Mouse (Mus musculus) large intestine, adult 2 months (tissue): ENCODE results near the gene Slc5a4a. TPM values are rescaled to one million over a fixed set of nuclear protein-coding genes. Genes with fewer than 3 reads are reported as not detected.
A peak's percentile ranks its signal among the peaks of the same experiment; 100 is the strongest.

Source experiments
- DNase-seq: peaks from one replicate; pipeline ENCODE4 v3.0.0-alpha.2; 2012; ENCODE audit warnings: low read depth, low spot score
- WGBS: fragments of 180-500 bp; shearing (Covaris S2); methylation state at CpG from one replicate; pipeline ENCODE4 v1.1.7; 2018; 5-methylcytosine and 5-hydroxymethylcytosine counted together
- polyA plus RNA-seq: library from polyadenylated mRNA; depleted of rRNA; stranded (reverse); fragments of >200 nt; gene quantifications from 2 replicates; pipeline ENCODE4 v1.2.3, GENCODE M21; 2012; rRNA removed

The Slc5a4a gene
- polyA plus RNA-seq, 1 experiment: 4.3 TPM

DNA sequence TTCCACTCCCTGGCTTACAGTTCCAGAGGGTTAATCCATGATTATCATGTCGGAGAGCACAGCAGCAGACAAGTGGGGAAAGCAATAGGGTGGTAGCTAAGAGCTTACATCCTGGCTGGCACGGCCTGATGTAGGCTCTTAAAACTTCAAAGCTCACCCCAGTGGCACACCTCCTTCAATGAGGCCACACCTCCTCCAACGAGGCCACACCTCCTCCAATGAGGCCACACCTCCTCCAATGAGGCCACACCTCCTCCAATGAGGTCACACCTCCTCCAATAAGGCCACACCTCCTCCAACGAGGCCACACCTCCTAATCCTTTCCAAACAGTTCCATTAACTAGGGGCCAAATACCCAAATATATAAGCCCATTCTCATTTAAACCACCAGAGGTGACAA, 66.9 kb downstream of the Slc5a4a start:
- 86% methylated on average over 4 of the region's 4 CpGs for WGBS

DNA sequence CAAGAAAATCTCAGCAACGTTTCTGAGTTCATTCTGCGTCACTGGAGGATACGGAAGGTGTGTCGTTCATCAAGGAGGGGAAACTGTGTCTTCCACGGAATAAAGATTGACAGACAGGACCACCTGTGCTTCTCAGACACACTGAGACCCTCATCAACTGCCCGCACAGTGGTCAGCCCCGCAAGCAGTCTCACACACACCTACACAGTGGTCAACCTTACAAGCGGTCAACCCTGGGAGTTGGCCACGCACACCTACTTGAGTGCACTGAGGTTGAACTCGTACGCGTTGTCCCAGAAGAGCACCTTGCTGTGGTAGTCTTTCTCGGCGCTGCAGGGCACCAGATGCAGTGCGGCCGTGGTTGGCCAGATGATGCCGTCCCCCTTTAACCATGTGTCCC, 69.8 kb downstream of the Slc5a4a start:
- no peak for DNase-seq
- 97% methylated on average over 17 of the region's 17 CpGs for WGBS

More for the DNA sequence above, 66.9 kb downstream of the Slc5a4a start:
- DNase-seq: no peak

DNA sequence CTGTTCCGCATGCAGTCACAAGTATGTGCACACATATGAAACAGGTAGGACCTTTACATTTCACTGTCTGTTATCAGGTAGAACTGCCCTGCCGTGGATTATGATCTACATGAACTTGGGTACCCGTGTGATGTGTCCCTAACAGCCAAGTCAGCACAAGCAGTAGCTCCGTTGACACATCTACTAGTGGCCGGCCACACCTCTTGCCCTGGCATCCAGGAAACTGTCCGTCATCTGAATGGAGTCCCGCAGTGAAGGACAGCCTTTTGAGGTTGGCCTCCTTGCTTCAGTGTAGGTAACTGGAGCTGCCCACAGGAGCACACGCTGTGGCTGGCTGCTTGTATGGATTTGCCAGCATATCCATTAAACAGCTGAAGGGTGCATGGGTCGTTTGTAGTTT, 71.0 kb downstream of the Slc5a4a start:
- 60% methylated on average over 9 of the region's 9 CpGs for WGBS
- no peak for DNase-seq

DNA sequence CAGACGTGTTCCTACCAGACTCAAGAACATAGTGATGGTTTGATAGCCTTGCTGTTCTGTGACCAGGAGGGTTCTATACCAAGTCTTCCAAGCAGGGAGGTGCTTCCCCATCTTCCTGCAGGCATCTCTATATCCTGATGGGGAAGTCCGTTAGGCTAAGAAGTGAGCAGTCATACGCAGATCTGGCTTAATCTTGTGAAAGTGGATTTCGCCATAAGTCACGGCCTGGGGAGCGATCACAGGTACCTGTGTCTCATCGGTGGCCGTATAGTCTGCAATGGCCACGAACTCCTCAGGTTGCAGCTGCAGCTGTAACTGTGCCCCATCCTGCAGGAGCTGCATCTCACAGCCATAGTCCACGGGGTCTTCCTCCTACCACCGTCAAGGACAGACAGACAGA, 78.7 kb downstream of the Slc5a4a start:
- DNase-seq: no peak
- WGBS: 92% methylated on average over 11 of the region's 11 CpGs

DNA sequence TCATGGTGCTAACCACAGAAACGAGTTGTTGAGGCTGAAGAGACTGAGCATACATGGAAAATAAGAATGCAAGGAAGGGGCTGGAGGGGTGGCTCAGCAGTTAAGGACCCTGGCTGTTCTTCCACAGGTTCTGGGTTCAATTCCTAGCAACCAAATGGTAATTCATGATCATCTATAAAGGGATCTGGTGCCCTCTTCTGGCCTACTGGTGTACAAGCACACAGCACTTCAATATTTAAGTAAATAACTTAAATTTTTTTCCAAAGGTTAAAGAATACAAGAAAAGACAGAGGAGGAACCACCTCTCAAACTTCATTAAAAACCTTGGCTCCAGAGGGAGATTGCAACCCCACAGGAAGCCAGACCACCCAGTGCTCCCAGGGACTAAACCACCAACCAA, 82.4 kb downstream of the Slc5a4a start:
- DNase-seq: no peak
- WGBS: 74% methylated on average over 1 of the region's 1 CpGs

DNA sequence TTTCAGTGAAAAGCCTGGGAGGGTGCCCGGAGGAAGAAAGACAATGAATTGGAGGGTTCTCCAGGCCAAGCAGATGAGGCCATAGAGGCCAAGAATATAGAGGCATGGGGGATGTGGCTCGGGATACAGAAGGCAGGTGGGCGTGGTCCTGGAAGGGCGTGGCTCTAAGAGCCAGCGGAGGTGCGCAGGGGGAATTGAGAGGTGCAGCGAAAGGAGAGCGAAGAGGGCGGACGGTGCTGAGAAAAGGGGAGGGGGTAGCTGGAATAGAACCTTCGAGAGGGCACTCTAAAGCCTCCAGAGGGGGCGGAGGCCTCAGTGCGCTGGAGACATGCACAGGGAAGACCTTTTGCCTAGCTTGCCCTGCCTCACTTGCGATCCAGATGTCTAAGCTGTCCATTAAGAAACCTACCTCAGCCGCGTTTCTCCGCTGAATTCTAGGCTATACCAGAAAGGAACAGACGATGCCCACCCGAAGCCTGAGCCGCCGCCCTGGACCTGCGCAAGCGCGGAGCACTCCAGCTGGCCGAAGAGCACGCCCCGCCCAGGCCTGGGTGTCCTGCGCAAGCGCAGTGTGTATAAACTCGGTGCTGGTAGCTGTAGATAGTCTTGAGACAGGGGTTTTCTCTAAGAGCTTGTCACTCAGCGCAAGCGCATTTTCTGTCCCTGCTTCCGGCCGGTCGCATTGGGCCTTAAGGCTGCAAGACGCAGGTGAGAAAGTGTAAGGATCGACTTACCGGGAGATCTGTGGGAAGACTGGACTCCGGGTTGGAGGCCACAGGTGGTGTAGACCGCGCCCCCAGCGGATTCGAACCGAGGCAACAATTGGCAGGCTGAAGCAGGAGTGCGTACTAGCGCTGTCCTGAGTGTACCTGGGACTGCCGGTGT, 90.3 kb downstream of the Slc5a4a start, which contains the start of gene Prmt2:
Gene Prmt2 (minus strand): TSS at position 525 of the 885 bp plus-strand sequence.
- WGBS: under 1% methylated on average over 47 of the region's 47 CpGs
- DNase-seq: peak; percentile 90

Other genes with a start within 250 kb of the Slc5a4a start
- 41.0 and 48.6 TPM in 2 replicates for gene Smarcb1, start 225.8 kb upstream of the Slc5a4a start, polyA plus RNA-seq
- 348 and 403 TPM in 2 replicates for gene Chchd10, start 214.3 kb upstream of the Slc5a4a start, polyA plus RNA-seq
- gene Mmp11, start 211.0 kb upstream of the Slc5a4a start, polyA plus RNA-seq: 5.3 and 7.6 TPM in 2 replicates
- 0.30 TPM in 1 of 2 replicates, not detected in the other for gene Gm867, start 206.8 kb upstream of the Slc5a4a start, polyA plus RNA-seq
- gene Vpreb3, start 204.4 kb upstream of the Slc5a4a start, polyA plus RNA-seq: 28.0 and 43.9 TPM in 2 replicates
- gene Gm5134, start 192.9 kb upstream of the Slc5a4a start, polyA plus RNA-seq: 0.19 and 0.34 TPM in 2 replicates
- gene Zfp280b, start 114.8 kb upstream of the Slc5a4a start, polyA plus RNA-seq: 6.5 and 9.4 TPM in 2 replicates
- gene Slc5a4b, start 36.5 kb upstream of the Slc5a4a start, polyA plus RNA-seq: 2.2 and 33.6 TPM in 2 replicates
- 21.8 and 26.0 TPM in 2 replicates for gene Prmt2, start 90.4 kb downstream of the Slc5a4a start, polyA plus RNA-seq
- 1.6 and 2.2 TPM in 2 replicates for gene S100b, start 106.4 kb downstream of the Slc5a4a start, polyA plus RNA-seq
- gene Dip2a, start 197.8 kb downstream of the Slc5a4a start, polyA plus RNA-seq: 11.3 and 17.2 TPM in 2 replicates